Mouse (Mus musculus) hindbrain, embryonic 10.5 days (tissue): ENCODE measurements around the gene Ap4b1. TPM values are rescaled to one million over a fixed set of nuclear protein-coding genes. Genes with fewer than 3 reads are reported as not detected.

ENCODE experiments used
- DNase-seq: peaks from one replicate; pipeline ENCODE4 v3.0.0-alpha.2; 2017; ENCODE audit warnings: low spot score
- H3K27ac ChIP-seq: fragments of 300-500 bp; sonication (generic); 2 replicates; pipeline ENCODE4 v1.5.1; 2016; ENCODE audit warnings: mild to moderate bottlenecking, moderate library complexity
- H3K27me3 ChIP-seq: fragments of 300-500 bp; sonication (generic); 2 replicates; pipeline ENCODE4 v1.6.1; 2016; ENCODE audit warnings: mild to moderate bottlenecking; ENCODE audit not compliant: poor library complexity, insufficient read depth, severe bottlenecking
- H3K36me3 ChIP-seq: fragments of 300-500 bp; sonication (generic); 2 replicates; pipeline ENCODE4 v1.6.1; 2016; ENCODE audit warnings: mild to moderate bottlenecking, moderate library complexity
- H3K4me1 ChIP-seq: fragments of 300-500 bp; sonication (generic); replicated peaks from 2 replicates; pipeline ENCODE4 v1.6.1; 2016; ENCODE audit warnings: mild to moderate bottlenecking
- H3K4me3 ChIP-seq: fragments of 300-500 bp; sonication (generic); 2 replicates; pipeline ENCODE4 v1.5.1; 2016; ENCODE audit warnings: mild to moderate bottlenecking, moderate library complexity
- H3K9me3 ChIP-seq: fragments of 300-500 bp; sonication (generic); 2 replicates; pipeline ENCODE4 v1.6.1; 2016; ENCODE audit warnings: mild to moderate bottlenecking, moderate library complexity
- WGBS: fragments of 180-500 bp; shearing (Covaris S2); methylation state at CpG from one replicate; pipeline ENCODE4 v1.1.7; 2016; 5-methylcytosine and 5-hydroxymethylcytosine counted together
- polyA plus RNA-seq: library from polyadenylated mRNA; unstranded; fragments of >200 nt; fragmentation: Nextera tagmentation; extraction: Ambion mirVana; gene quantifications from 2 replicates; pipeline ENCODE4 v1.2.1, GENCODE M21; 2016

Gene Ap4b1
- polyA plus RNA-seq, 1 experiment from 2014 or later, result 22.1 TPM

GRCm38 (mm10) chr3:103867424-103867971 lies 58.2 kb downstream of the Ap4b1 start:
- no peaks in the 10 kb centered on the region for H3K36me3 ChIP-seq
- WGBS, result 90% methylated on average over 5 of the region's 5 CpGs
- H3K4me3 ChIP-seq, result no peak overlapping the region
- no peaks in the 10 kb centered on the region for H3K4me1 ChIP-seq
- H3K9me3 ChIP-seq, result no peaks in the 10 kb centered on the region
- H3K27me3 ChIP-seq, result no peaks in the 10 kb centered on the region
- no peak for DNase-seq
- H3K27ac ChIP-seq, result no peak overlapping the region

GRCm38 (mm10) chr3:103868008-103868407 lies 58.7 kb downstream of the Ap4b1 start:
- H3K9me3 ChIP-seq, result no peaks in the 10 kb centered on the region
- WGBS, result 92% methylated on average over 4 of the region's 4 CpGs
- no peaks in the 10 kb centered on the region for H3K27me3 ChIP-seq
- no peak overlapping the region for H3K27ac ChIP-seq
- H3K36me3 ChIP-seq, result no peaks in the 10 kb centered on the region
- no peaks in the 10 kb centered on the region for H3K4me1 ChIP-seq
- DNase-seq, result no peak
- no peak overlapping the region for H3K4me3 ChIP-seq

Other genes with a start within 250 kb of the Ap4b1 start
- gene Syt6, start 234.3 kb upstream of the Ap4b1 start, polyA plus RNA-seq, result 1.5 and 2.0 TPM in 2 replicates
- 0.07 and 0.17 TPM in 2 replicates for gene Atg4a-ps, start 163.5 kb upstream of the Ap4b1 start, polyA plus RNA-seq
- 10.6 and 11.5 TPM in 2 replicates for gene Olfml3, start 71.5 kb upstream of the Ap4b1 start, polyA plus RNA-seq
- not detected in 2 replicates for gene Gm10964, start 70.2 kb upstream of the Ap4b1 start, polyA plus RNA-seq
- 10.4 and 10.7 TPM in 2 replicates for gene Hipk1, start 18.0 kb upstream of the Ap4b1 start, polyA plus RNA-seq
- gene Dclre1b, start 76 bp upstream of the Ap4b1 start, polyA plus RNA-seq, result 29.3 and 40.6 TPM in 2 replicates
- gene Gm43064, start 53 bp downstream of the Ap4b1 start, polyA plus RNA-seq, result 0.10 and 0.27 TPM in 2 replicates
- 0.21 TPM in 1 of 2 replicates, not detected in the other for gene Bcl2l15, start 23.1 kb downstream of the Ap4b1 start, polyA plus RNA-seq
- gene Ptpn22, start 50.3 kb downstream of the Ap4b1 start, polyA plus RNA-seq, result 0.20 and 0.24 TPM in 2 replicates
- 13.1 and 14.7 TPM in 2 replicates for gene Rsbn1, start 104.6 kb downstream of the Ap4b1 start, polyA plus RNA-seq
- 34.5 TPM in 2 replicates for gene Phtf1, start 158.6 kb downstream of the Ap4b1 start, polyA plus RNA-seq